Mouse (Mus musculus) forebrain, embryonic 12.5 days (tissue): Measurements from ENCODE around the gene LTO1. TPM values are rescaled to one million over a fixed set of nuclear protein-coding genes. Genes with fewer than 3 reads are reported as not detected.

ENCODE experiments used
- ATAC-seq: fragments of 200-750 bp; cut with Nextera tagmentation; 2 replicates; pipeline ENCODE4 v1.8.0; 2017; ENCODE audit warnings: moderate TSS enrichment; ENCODE audit not compliant: low FRiP score
- H3K27ac ChIP-seq: fragments of 300-500 bp; sonication (generic); 2 replicates; pipeline ENCODE4 v1.5.1; 2016; ENCODE audit warnings: mild to moderate bottlenecking
- H3K27me3 ChIP-seq: fragments of 300-500 bp; sonication (generic); 2 replicates; pipeline ENCODE4 v1.6.1; 2016; ENCODE audit warnings: mild to moderate bottlenecking
- H3K36me3 ChIP-seq: fragments of 300-500 bp; sonication (generic); replicated peaks from 2 replicates; pipeline ENCODE4 v1.6.1; 2016; ENCODE audit warnings: mild to moderate bottlenecking
- H3K4me1 ChIP-seq: fragments of 300-500 bp; sonication (generic); 2 replicates; pipeline ENCODE4 v1.6.1; 2016
- H3K4me2 ChIP-seq: fragments of 300-500 bp; sonication (generic); 2 replicates; pipeline ENCODE4 v1.6.1; 2016; ENCODE audit warnings: mild to moderate bottlenecking, moderate library complexity
- H3K4me3 ChIP-seq: fragments of 300-500 bp; sonication (generic); replicated peaks from 2 replicates; pipeline ENCODE4 v1.5.1; 2016; ENCODE audit warnings: mild to moderate bottlenecking
- H3K9ac ChIP-seq: fragments of 300-500 bp; sonication (generic); 2 replicates; pipeline ENCODE4 v1.6.1; 2016; ENCODE audit warnings: mild to moderate bottlenecking
- H3K9me3 ChIP-seq: fragments of 300-500 bp; sonication (generic); 2 replicates; pipeline ENCODE4 v1.6.1; 2016
- WGBS: fragments of 180-500 bp; shearing (Covaris S2); methylation state at CpG from one replicate; pipeline ENCODE4 v1.1.7; 2016; 5-methylcytosine and 5-hydroxymethylcytosine counted together
- polyA plus RNA-seq: library from polyadenylated mRNA; unstranded; fragments of >200 nt; fragmentation: Nextera tagmentation; extraction: Ambion mirVana; gene quantifications from 2 replicates; pipeline ENCODE4 v1.2.1, GENCODE M21; 2016

Gene LTO1
- polyA plus RNA-seq, 1 experiment from 2014 or later: 32.6 TPM

- no peak overlapping the region for H3K9ac ChIP-seq
- H3K4me2 ChIP-seq: no peak overlapping the region
- H3K27ac ChIP-seq: no peak overlapping the region
- peaks cover 42% of the 10 kb centered on the region for H3K4me1 ChIP-seq
- H3K4me3 ChIP-seq: no peak overlapping the region
- ATAC-seq: no peak
- H3K9me3 ChIP-seq: no peaks in the 10 kb centered on the region
- H3K36me3 ChIP-seq: peaks cover 67% of the 10 kb centered on the region
- peaks cover 7% of the 10 kb centered on the region; the same call in 1 of the 2 replicates for H3K27me3 ChIP-seq
- WGBS: 81% methylated on average over 5 of the region's 5 CpGs
These were observed 20.0 kb downstream of the LTO1 start for GRCm38 (mm10) chr7:144934901-144935300.

- no peak overlapping the region for H3K4me3 ChIP-seq
- no peak overlapping the region for H3K4me2 ChIP-seq
- H3K4me1 ChIP-seq: peaks cover 44% of the 10 kb centered on the region
- H3K36me3 ChIP-seq: peaks cover 61% of the 10 kb centered on the region
- 0 out of 2 replicates have a peak overlapping the region, but pooled peaks have one; percentile 25 for H3K27ac ChIP-seq
- H3K27me3 ChIP-seq: peaks cover 10% of the 10 kb centered on the region; the same call in 1 of the 2 replicates
- no peaks in the 10 kb centered on the region for H3K9me3 ChIP-seq
- WGBS: 57% methylated on average over 5 of the region's 5 CpGs
- ATAC-seq: no peak
- no peak overlapping the region for H3K9ac ChIP-seq
These were observed 20.7 kb downstream of the LTO1 start for GRCm38 (mm10) chr7:144935563-144935962.

- Histone ChIP-seq H3K4me2 (peak overlapping the region; percentile 96; the same call in 1 of the 2 replicates), H3K9me3 (no peaks in the 10 kb centered on the region), H3K27me3 (peaks cover 10% of the 10 kb centered on the region; the same call in 1 of the 2 replicates), H3K4me1 (peaks cover 51% of the 10 kb centered on the region), H3K27ac (no peak overlapping the region), H3K36me3 (peaks cover 58% of the 10 kb centered on the region), H3K9ac (peak overlapping the region; percentile 49; the same call in 1 of the 2 replicates), H3K4me3 (no peak overlapping the region)
- no peak for ATAC-seq
- WGBS: 88% methylated on average over 4 of the region's 4 CpGs
These were observed 21.5 kb downstream of the LTO1 start for GRCm38 (mm10) chr7:144936311-144936880.

- WGBS: 1% methylated on average over 20 of the region's 20 CpGs
- peak overlapping the region; percentile 96 for H3K4me2 ChIP-seq
- ATAC-seq: peak; percentile 39
- H3K27me3 ChIP-seq: peaks cover 16% of the 10 kb centered on the region
- H3K4me3 ChIP-seq: peak overlapping the region; percentile 69
- peaks cover 49% of the 10 kb centered on the region for H3K36me3 ChIP-seq
- H3K4me1 ChIP-seq: peaks cover 59% of the 10 kb centered on the region
- no peaks in the 10 kb centered on the region for H3K9me3 ChIP-seq
- H3K9ac ChIP-seq: peak overlapping the region; percentile 90
- H3K27ac ChIP-seq: peak overlapping the region; percentile 96
These were observed 22.6 kb downstream of the LTO1 start for GRCm38 (mm10) chr7:144937490-144937889.

- H3K27ac ChIP-seq: peak overlapping the region; percentile 96
- under 1% methylated on average over 38 of the region's 39 CpGs for WGBS
- H3K4me2 ChIP-seq: peak overlapping the region; percentile 96
- no peaks in the 10 kb centered on the region for H3K9me3 ChIP-seq
- no peak for ATAC-seq
- peaks cover 21% of the 10 kb centered on the region for H3K27me3 ChIP-seq
- H3K4me3 ChIP-seq: peak overlapping the region; percentile 69
- H3K36me3 ChIP-seq: peaks cover 44% of the 10 kb centered on the region
- H3K4me1 ChIP-seq: peaks cover 65% of the 10 kb centered on the region
- H3K9ac ChIP-seq: peak overlapping the region; percentile 90
These were observed 23.1 kb downstream of the LTO1 start for GRCm38 (mm10) chr7:144937899-144938517.

- Histone ChIP-seq H3K9me3 (no peaks in the 10 kb centered on the region), H3K27me3 (peaks cover 27% of the 10 kb centered on the region), H3K4me3 (peak overlapping the region; percentile 69), H3K27ac (peak overlapping the region; percentile 96), H3K36me3 (peaks cover 36% of the 10 kb centered on the region), H3K9ac (peak overlapping the region; percentile 90), H3K4me2 (peak overlapping the region; percentile 96), H3K4me1 (peaks cover 71% of the 10 kb centered on the region)
- WGBS: 1% methylated on average over 32 of the region's 32 CpGs
- no peak for ATAC-seq
These were observed 23.9 kb downstream of the LTO1 start for GRCm38 (mm10) chr7:144938661-144939343.

- H3K4me1 ChIP-seq: peaks cover 71% of the 10 kb centered on the region
- ATAC-seq: peak; percentile 53
- peaks cover 32% of the 10 kb centered on the region for H3K27me3 ChIP-seq
- H3K4me2 ChIP-seq: peak within 1 kb of the TSS; percentile 96
- peak within 1 kb of the TSS; percentile 69 for H3K4me3 ChIP-seq
- under 1% methylated on average over 43 of the region's 45 CpGs for WGBS
- no peaks in the 10 kb centered on the region for H3K9me3 ChIP-seq
- H3K9ac ChIP-seq: peak within 1 kb of the TSS; percentile 90
- H3K27ac ChIP-seq: peak within 1 kb of the TSS; percentile 96
- peaks cover 29% of the 10 kb centered on the region for H3K36me3 ChIP-seq
These were observed 24.6 kb downstream of the LTO1 start, which contains the start of gene Ccnd1 for GRCm38 (mm10) chr7:144939344-144940002. TSS of gene Ccnd1 (minus strand) at chr7:144939925.

GRCm38 (mm10) chr7:144940003-144940571 lies 25.2 kb downstream of the LTO1 start:
- Histone ChIP-seq H3K27me3 (peaks cover 32% of the 10 kb centered on the region), H3K9me3 (no peaks in the 10 kb centered on the region), H3K4me2 (peak overlapping the region; percentile 96), H3K4me1 (peaks cover 71% of the 10 kb centered on the region), H3K27ac (peak overlapping the region; percentile 96), H3K9ac (peak overlapping the region; percentile 90), H3K4me3 (peak overlapping the region; percentile 69), H3K36me3 (peaks cover 23% of the 10 kb centered on the region)
- peak; percentile 49 for ATAC-seq
- under 1% methylated on average over 22 of the region's 22 CpGs for WGBS

GRCm38 (mm10) chr7:144940585-144940984 lies 25.7 kb downstream of the LTO1 start:
- peak overlapping the region; percentile 90 for H3K9ac ChIP-seq
- peaks cover 18% of the 10 kb centered on the region for H3K36me3 ChIP-seq
- no peak for ATAC-seq
- peak overlapping the region; percentile 96 for H3K27ac ChIP-seq
- H3K4me1 ChIP-seq: peaks cover 67% of the 10 kb centered on the region
- H3K4me3 ChIP-seq: peak overlapping the region; percentile 69
- peak overlapping the region; percentile 96 for H3K4me2 ChIP-seq
- no peaks in the 10 kb centered on the region for H3K9me3 ChIP-seq
- WGBS: under 1% methylated on average over 11 of the region's 11 CpGs
- H3K27me3 ChIP-seq: peaks cover 32% of the 10 kb centered on the region

- WGBS: under 1% methylated on average over 39 of the region's 39 CpGs
- Histone ChIP-seq H3K4me1 (peaks cover 60% of the 10 kb centered on the region), H3K9me3 (no peaks in the 10 kb centered on the region), H3K4me2 (peak overlapping the region; percentile 96), H3K4me3 (peak overlapping the region; percentile 69), H3K27me3 (peaks cover 32% of the 10 kb centered on the region), H3K36me3 (peaks cover 10% of the 10 kb centered on the region), H3K9ac (peak overlapping the region; percentile 62), H3K27ac (peak overlapping the region; percentile 96)
- peak; percentile 64 for ATAC-seq
These were observed 26.4 kb downstream of the LTO1 start for GRCm38 (mm10) chr7:144941242-144941831.

- peak overlapping the region; percentile 44 for H3K9ac ChIP-seq
- no peaks in the 10 kb centered on the region for H3K9me3 ChIP-seq
- H3K36me3 ChIP-seq: peaks cover 2% of the 10 kb centered on the region
- H3K27ac ChIP-seq: peak overlapping the region; percentile 96
- H3K27me3 ChIP-seq: peaks cover 32% of the 10 kb centered on the region
- ATAC-seq: no peak
- peak overlapping the region; percentile 96 for H3K4me2 ChIP-seq
- under 1% methylated on average over 35 of the region's 35 CpGs for WGBS
- H3K4me3 ChIP-seq: peak overlapping the region; percentile 69
- H3K4me1 ChIP-seq: peaks cover 51% of the 10 kb centered on the region
These were observed 27.3 kb downstream of the LTO1 start for GRCm38 (mm10) chr7:144942071-144942743.
